Mouse (Mus musculus) cortical plate, adult 2 months (tissue): ENCODE data around the gene Pgap3.

ENCODE experiments used
- CTCF ChIP-seq: fragments of 200-500 bp; IDR thresholded peaks from 2 replicates; pipeline ENCODE4 v1.5.1; 2011; ENCODE audit warnings: mild to moderate bottlenecking, control low read depth, low read length; ENCODE audit not compliant: insufficient read depth; ENCODE audit errors: extremely low read depth
- POLR2A ChIP-seq: fragments of 200-500 bp; IDR thresholded peaks from 2 replicates; pipeline ENCODE4 v1.6.1; 2011; ENCODE audit warnings: mild to moderate bottlenecking, low read length, control low read depth; ENCODE audit not compliant: insufficient read depth; ENCODE audit errors: extremely low read depth

- no peak for TF ChIP-seq POLR2A
- no peak for TF ChIP-seq CTCF
Observed at GRCm38 (mm10) chr11:98446562-98447474, 46.5 kb upstream of the Pgap3 start.
